Mouse (Mus musculus) liver, postnatal 0 days (tissue): Measurements from ENCODE around the gene Rrp8.

ENCODE experiments used
- CTCF ChIP-seq: sonication (generic); IDR thresholded peaks from 2 replicates; pipeline ENCODE4 v1.5.1; 2016; ENCODE audit warnings: antibody characterized with exemption, low read depth
- EP300 ChIP-seq: IDR thresholded peaks from 2 replicates; pipeline ENCODE4 v1.6.1; 2016; ENCODE audit warnings: antibody characterized with exemption, low read depth, mild to moderate bottlenecking

DNA sequence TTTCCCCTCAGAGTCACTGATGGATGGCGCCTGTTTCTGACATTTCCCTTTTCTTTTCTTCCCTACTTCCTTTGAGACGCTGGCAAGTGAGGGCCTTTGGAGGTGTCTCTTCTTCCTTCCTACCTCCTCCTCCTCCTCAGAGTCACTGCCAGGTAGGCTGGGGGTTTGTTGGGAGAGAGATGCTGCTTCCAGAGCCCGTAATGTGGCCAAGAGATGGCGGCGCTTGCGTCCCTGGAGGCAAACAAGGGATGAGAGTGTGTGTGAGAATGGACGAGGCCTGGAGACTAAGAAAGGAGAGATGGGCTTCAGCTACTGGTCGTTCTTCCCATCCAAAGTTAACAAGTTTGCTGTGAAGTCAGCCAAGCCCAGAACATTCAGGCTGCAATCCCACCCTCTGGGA is 2.4 kb downstream of the Rrp8 start:
- no peak for TF ChIP-seq CTCF
- TF ChIP-seq EP300, result no peak
